Mouse (Mus musculus) layer of hippocampus, postnatal 36 days (tissue): ENCODE results near the gene Dlgap3. TPM values are rescaled to one million over a fixed set of nuclear protein-coding genes. Genes with fewer than 3 reads are reported as not detected.
A peak's percentile ranks its signal among the peaks of the same experiment; 100 is the strongest.

ENCODE experiments used
- DNase-seq, 2 experiments: peaks; one replicate each; pipeline ENCODE4 v3.0.0; 2022
- total RNA-seq, 2 experiments: library from RNA; stranded (reverse); gene quantifications; 2 replicates each; pipeline ENCODE4 v1.2.3; 2021

Dlgap3 gene
- total RNA-seq = 100 to 1,000 TPM; 283 to 287 TPM

GRCm38 (mm10) chr4:127168914-127169345 lies at the start of gene Dlgap3:
TSS of gene Dlgap3 (plus strand) at chr4:127169204.
- no peak for DNase-seq

- no peak for DNase-seq
These were observed 45.6 kb upstream of the Dlgap3 start, which contains the start of gene Tmem35b for GRCm38 (mm10) chr4:127123391-127123790. TSS of gene Tmem35b (plus strand) at chr4:127123691.

GRCm38 (mm10) chr4:127124331-127124730 lies 44.7 kb upstream of the Dlgap3 start:
- DNase-seq = no peak

GRCm38 (mm10) chr4:127125834-127126463 lies 43.1 kb upstream of the Dlgap3 start:
- peak; percentile 31 to 41 for DNase-seq

- DNase-seq = no peak
These were observed 34.3 kb upstream of the Dlgap3 start for GRCm38 (mm10) chr4:127134687-127135086.

- no peak for DNase-seq
These were observed 31.4 kb upstream of the Dlgap3 start for GRCm38 (mm10) chr4:127137591-127137990.

GRCm38 (mm10) chr4:127138486-127138885 lies 30.5 kb upstream of the Dlgap3 start:
- DNase-seq = no peak

GRCm38 (mm10) chr4:127150031-127150430 lies 19.0 kb upstream of the Dlgap3 start:
- DNase-seq = no peak

- no peak for DNase-seq
These were observed 15.7 kb upstream of the Dlgap3 start for GRCm38 (mm10) chr4:127153345-127153744.

GRCm38 (mm10) chr4:127155757-127156156 lies 13.2 kb upstream of the Dlgap3 start:
- no peak for DNase-seq

GRCm38 (mm10) chr4:127157746-127158145 lies 11.3 kb upstream of the Dlgap3 start:
- DNase-seq = no peak

GRCm38 (mm10) chr4:127163926-127164325 lies 5.1 kb upstream of the Dlgap3 start:
- no peak for DNase-seq

GRCm38 (mm10) chr4:127167096-127167495 lies 1.9 kb upstream of the Dlgap3 start:
- DNase-seq = no peak

GRCm38 (mm10) chr4:127167731-127168130 lies 1.3 kb upstream of the Dlgap3 start:
- no peak for DNase-seq

GRCm38 (mm10) chr4:127168211-127168913 lies 642 bp upstream of the Dlgap3 start:
- peak; percentile 67 to 73 for DNase-seq

- DNase-seq = no peak
These were observed 580 bp downstream of the Dlgap3 start for GRCm38 (mm10) chr4:127169346-127170221.

- no peak for DNase-seq
These were observed 1.9 kb downstream of the Dlgap3 start for GRCm38 (mm10) chr4:127170866-127171265.

- no peak for DNase-seq
These were observed 2.4 kb downstream of the Dlgap3 start for GRCm38 (mm10) chr4:127171341-127171905.

- no peak for DNase-seq
These were observed 3.1 kb downstream of the Dlgap3 start for GRCm38 (mm10) chr4:127172119-127172518.

- DNase-seq = no peak
These were observed 3.6 kb downstream of the Dlgap3 start for GRCm38 (mm10) chr4:127172614-127173013.

GRCm38 (mm10) chr4:127173461-127173860 lies 4.5 kb downstream of the Dlgap3 start:
- no peak for DNase-seq

GRCm38 (mm10) chr4:127174075-127174899 lies 5.3 kb downstream of the Dlgap3 start:
- DNase-seq = no peak
